Mouse (Mus musculus): ENCODE measurements at regions not wholly inside any gene's neighbourhood (a gene's known extent, or its start where the extent isn't known, plus 50 kb on each side); places are given as distances from the start of the nearest gene placed in this dataset.

GRCm38 (mm10) chr4:52043404-52043803 is 395.6 kb upstream of the Smc2 start:
- H3K27me3 ChIP-seq (ENCODE audit: control insufficient read depth, insufficient read depth, insufficient read length): no peaks in the 10 kb centered on the region
- TF ChIP-seq USF1 (IDR thresholded peaks at IDR 0.05; ENCODE audit: low read depth) (no peak), MYOG (IDR thresholded peaks at IDR 0.05; ENCODE audit: control insufficient read depth in 1 of 3, insufficient read depth in 1 of 3, insufficient read length in 2 of 3, low read depth in 2 of 3) (no peak), SRF (IDR thresholded peaks at IDR 0.05; ENCODE audit: control insufficient read depth, insufficient read length, low read depth) (no peak)
- no peak overlapping the region for H3K4me2 ChIP-seq (ENCODE audit: low read depth)
- no peaks in the 10 kb centered on the region for H3K36me3 ChIP-seq (ENCODE audit: control insufficient read depth, insufficient read depth)
- no peaks in the 10 kb centered on the region for H3K79me2 ChIP-seq (ENCODE audit: control insufficient read depth, insufficient read depth)
- no peak overlapping the region for H3K4me3 ChIP-seq
- H3ac ChIP-seq (ENCODE audit: control insufficient read depth, insufficient read length): no peak overlapping the region

GRCm38 (mm10) chr4:52050948-52051347 is 388.1 kb upstream of the Smc2 start:
- no peak overlapping the region for H3ac ChIP-seq (ENCODE audit: control insufficient read depth, insufficient read length)
- no peak for TF ChIP-seq TCF12 (IDR thresholded peaks at IDR 0.05; ENCODE audit: insufficient read depth, poor library complexity, severe bottlenecking)
- no peak for TF ChIP-seq E2F4 (IDR thresholded peaks at IDR 0.05; ENCODE audit: insufficient read depth)
- TF ChIP-seq MYOG (IDR thresholded peaks at IDR 0.05; ENCODE audit: control insufficient read depth in 1 of 3, insufficient read depth in 1 of 3, insufficient read length in 2 of 3, low read depth in 2 of 3): no peak
- TF ChIP-seq SRF (IDR thresholded peaks at IDR 0.05; ENCODE audit: control insufficient read depth, insufficient read length, low read depth): no peak
- TF ChIP-seq CEBPB (IDR thresholded peaks at IDR 0.05; ENCODE audit: insufficient read depth, poor library complexity, severe bottlenecking): no peak
- TF ChIP-seq POLR2AphosphoS2 (IDR thresholded peaks at IDR 0.05; ENCODE audit: insufficient read length, low read depth): no peak
- no peak for TF ChIP-seq POLR2A (IDR thresholded peaks at IDR 0.05; ENCODE audit: insufficient read length, low read depth)
- no peak for TF ChIP-seq REST (IDR thresholded peaks at IDR 0.05; ENCODE audit: insufficient read depth, insufficient read length)
- TF ChIP-seq TCF3 (IDR thresholded peaks at IDR 0.05; ENCODE audit: insufficient read length, low read depth): no peak
- TF ChIP-seq USF1 (IDR thresholded peaks at IDR 0.05; ENCODE audit: low read depth): no peak
- TF ChIP-seq MYOD1 (IDR thresholded peaks at IDR 0.05; ENCODE audit: control insufficient read depth in 1 of 3, insufficient read length in 2 of 3, low read depth in 2 of 3): no peak
- TF ChIP-seq MAX (IDR thresholded peaks at IDR 0.05; ENCODE audit: low read depth): no peak
- H3K4me3 ChIP-seq: no peak overlapping the region
- H3K27me3 ChIP-seq (ENCODE audit: control insufficient read depth, insufficient read depth, insufficient read length): no peaks in the 10 kb centered on the region
- no peaks in the 10 kb centered on the region for H3K79me2 ChIP-seq (ENCODE audit: control insufficient read depth, insufficient read depth)
- H3K4me2 ChIP-seq (ENCODE audit: low read depth): no peak overlapping the region
- H3K36me3 ChIP-seq (ENCODE audit: control insufficient read depth, insufficient read depth): no peaks in the 10 kb centered on the region

DNA sequence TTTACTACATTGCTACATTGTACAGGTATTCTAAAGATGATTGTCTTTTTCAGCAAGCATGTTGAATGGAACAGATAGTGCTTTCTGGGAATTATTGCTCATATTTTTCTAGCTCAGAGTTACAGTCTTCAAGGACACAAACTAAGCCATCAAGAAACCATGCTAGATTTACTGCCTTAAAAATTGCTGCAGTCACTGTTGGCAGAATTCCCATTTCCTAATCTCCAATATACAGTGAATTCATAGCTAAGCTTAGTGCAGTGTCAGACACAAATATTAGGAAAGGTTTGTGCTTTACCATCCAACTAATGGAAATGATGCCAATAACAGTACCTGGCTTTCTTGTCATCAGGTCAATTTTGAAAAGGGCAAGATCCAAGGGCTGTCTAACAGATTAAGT is 383.0 kb upstream of the Smc2 start:
- Histone ChIP-seq H3K36me3 (ENCODE audit: control insufficient read depth, insufficient read depth) (no peaks in the 10 kb centered on the region), H3K4me3 (no peak overlapping the region), H3K27me3 (ENCODE audit: control insufficient read depth, insufficient read depth, insufficient read length) (no peaks in the 10 kb centered on the region), H3K79me2 (ENCODE audit: control insufficient read depth, insufficient read depth) (no peaks in the 10 kb centered on the region), H3ac (ENCODE audit: control insufficient read depth, insufficient read length) (no peak overlapping the region), H3K4me2 (ENCODE audit: low read depth) (no peak overlapping the region)
- no peak for TF ChIP-seq POLR2A (IDR thresholded peaks at IDR 0.05; ENCODE audit: insufficient read length, low read depth)
- no peak for TF ChIP-seq MYOD1 (IDR thresholded peaks at IDR 0.05; ENCODE audit: control insufficient read depth in 1 of 3, insufficient read length in 2 of 3, low read depth in 2 of 3)
- no peak for TF ChIP-seq USF1 (IDR thresholded peaks at IDR 0.05; ENCODE audit: low read depth)
- TF ChIP-seq MYOG (IDR thresholded peaks at IDR 0.05; ENCODE audit: control insufficient read depth in 1 of 3, insufficient read depth in 1 of 3, insufficient read length in 2 of 3, low read depth in 2 of 3): no peak
- no peak for TF ChIP-seq E2F4 (IDR thresholded peaks at IDR 0.05; ENCODE audit: insufficient read depth)
- TF ChIP-seq MAX (IDR thresholded peaks at IDR 0.05; ENCODE audit: low read depth): no peak
- no peak for TF ChIP-seq TCF12 (IDR thresholded peaks at IDR 0.05; ENCODE audit: insufficient read depth, poor library complexity, severe bottlenecking)
- TF ChIP-seq SRF (IDR thresholded peaks at IDR 0.05; ENCODE audit: control insufficient read depth, insufficient read length, low read depth): no peak
- no peak for TF ChIP-seq REST (IDR thresholded peaks at IDR 0.05; ENCODE audit: insufficient read depth, insufficient read length)
- no peak for TF ChIP-seq POLR2AphosphoS2 (IDR thresholded peaks at IDR 0.05; ENCODE audit: insufficient read length, low read depth)

- TF ChIP-seq CEBPB (IDR thresholded peaks at IDR 0.05; ENCODE audit: insufficient read depth, poor library complexity, severe bottlenecking) (no peak), E2F4 (IDR thresholded peaks at IDR 0.05; ENCODE audit: insufficient read depth) (no peak), TCF3 (IDR thresholded peaks at IDR 0.05; ENCODE audit: insufficient read length, low read depth) (no peak), POLR2A (IDR thresholded peaks at IDR 0.05; ENCODE audit: insufficient read length, low read depth) (no peak), TCF12 (IDR thresholded peaks at IDR 0.05; ENCODE audit: insufficient read depth, poor library complexity, severe bottlenecking) (no peak), MAX (IDR thresholded peaks at IDR 0.05; ENCODE audit: low read depth) (no peak), MYOG (IDR thresholded peaks at IDR 0.05; ENCODE audit: control insufficient read depth in 1 of 3, insufficient read depth in 1 of 3, insufficient read length in 2 of 3, low read depth in 2 of 3) (no peak), MYOD1 (IDR thresholded peaks at IDR 0.05; ENCODE audit: control insufficient read depth in 1 of 3, insufficient read length in 2 of 3, low read depth in 2 of 3) (no peak), USF1 (IDR thresholded peaks at IDR 0.05; ENCODE audit: low read depth) (no peak), SRF (IDR thresholded peaks at IDR 0.05; ENCODE audit: control insufficient read depth, insufficient read length, low read depth) (no peak), REST (IDR thresholded peaks at IDR 0.05; ENCODE audit: insufficient read depth, insufficient read length) (no peak)
- Histone ChIP-seq H3K27me3 (ENCODE audit: control insufficient read depth, insufficient read depth, insufficient read length) (no peaks in the 10 kb centered on the region), H3K4me3 (no peak overlapping the region), H3K79me2 (ENCODE audit: control insufficient read depth, insufficient read depth) (no peaks in the 10 kb centered on the region), H3K4me2 (ENCODE audit: low read depth) (no peak overlapping the region), H3K36me3 (ENCODE audit: control insufficient read depth, insufficient read depth) (no peaks in the 10 kb centered on the region), H3ac (ENCODE audit: control insufficient read depth, insufficient read length) (no peak overlapping the region)
These were observed 379.0 kb upstream of the Smc2 start for GRCm38 (mm10) chr4:52060031-52060430.

GRCm38 (mm10) chr4:52099187-52099586 is 339.9 kb upstream of the Smc2 start:
- H3K4me3 ChIP-seq: no peak overlapping the region
- no peak overlapping the region for H3K4me2 ChIP-seq (ENCODE audit: low read depth)
- no peaks in the 10 kb centered on the region for H3K79me2 ChIP-seq (ENCODE audit: control insufficient read depth, insufficient read depth)
- no peaks in the 10 kb centered on the region for H3K36me3 ChIP-seq (ENCODE audit: control insufficient read depth, insufficient read depth)
- no peaks in the 10 kb centered on the region for H3K27me3 ChIP-seq (ENCODE audit: control insufficient read depth, insufficient read depth, insufficient read length)
- no peak overlapping the region for H3ac ChIP-seq (ENCODE audit: control insufficient read depth, insufficient read length)
- TF ChIP-seq SRF (IDR thresholded peaks at IDR 0.05; ENCODE audit: control insufficient read depth, insufficient read length, low read depth) (no peak), MYOG (IDR thresholded peaks at IDR 0.05; ENCODE audit: control insufficient read depth in 1 of 3, insufficient read depth in 1 of 3, insufficient read length in 2 of 3, low read depth in 2 of 3) (no peak), E2F4 (IDR thresholded peaks at IDR 0.05; ENCODE audit: insufficient read depth) (no peak), MAX (IDR thresholded peaks at IDR 0.05; ENCODE audit: low read depth) (no peak), TCF12 (IDR thresholded peaks at IDR 0.05; ENCODE audit: insufficient read depth, poor library complexity, severe bottlenecking) (no peak), TCF3 (IDR thresholded peaks at IDR 0.05; ENCODE audit: insufficient read length, low read depth) (no peak), POLR2A (IDR thresholded peaks at IDR 0.05; ENCODE audit: insufficient read length, low read depth) (no peak), CEBPB (IDR thresholded peaks at IDR 0.05; ENCODE audit: insufficient read depth, poor library complexity, severe bottlenecking) (no peak), REST (IDR thresholded peaks at IDR 0.05; ENCODE audit: insufficient read depth, insufficient read length) (no peak), USF1 (IDR thresholded peaks at IDR 0.05; ENCODE audit: low read depth) (no peak), MYOD1 (IDR thresholded peaks at IDR 0.05; ENCODE audit: control insufficient read depth in 1 of 3, insufficient read length in 2 of 3, low read depth in 2 of 3) (no peak), POLR2AphosphoS2 (IDR thresholded peaks at IDR 0.05; ENCODE audit: insufficient read length, low read depth) (no peak)
